Mouse (Mus musculus) neural tube, embryonic 10.5 days (tissue): ENCODE data around the gene Slc36a3.

Experiments used
- DNase-seq: peaks from one replicate; pipeline ENCODE4 v3.0.0-alpha.2; 2017; ENCODE audit warnings: low spot score; ENCODE audit errors: extremely low spot score

The Slc36a3 gene

GRCm38 (mm10) chr11:55151608-55152007 lies at the start of gene Slc36a3:
TSS of gene Slc36a3 (minus strand) at chr11:55151708.
- no peak for DNase-seq

- DNase-seq: no peak
Observed at GRCm38 (mm10) chr11:55197740-55198510, 46.4 kb upstream of the Slc36a3 start.

GRCm38 (mm10) chr11:55197086-55197485 lies 45.6 kb upstream of the Slc36a3 start:
- no peak for DNase-seq

- no peak for DNase-seq
Observed at GRCm38 (mm10) chr11:55190216-55190615, 38.7 kb upstream of the Slc36a3 start.

DNA sequence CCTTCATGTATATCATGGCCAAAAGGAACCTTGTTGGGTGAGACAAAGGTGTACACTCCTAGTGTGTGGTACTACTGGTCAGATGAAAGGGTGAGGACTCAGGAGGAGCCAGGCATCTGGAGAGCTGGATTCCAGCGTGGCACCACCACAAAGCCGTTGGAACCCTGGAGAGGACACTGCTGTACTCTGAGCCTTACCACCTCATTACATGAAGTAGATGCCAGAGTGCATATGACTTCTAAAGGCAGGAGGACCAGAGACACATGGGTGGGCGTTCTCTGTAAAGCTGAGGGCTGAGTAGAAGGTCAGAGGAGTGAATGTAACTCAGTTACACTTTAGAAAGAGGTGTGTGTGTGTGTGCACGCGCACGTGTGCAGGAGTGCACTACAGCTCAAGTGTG lies 36.3 kb upstream of the Slc36a3 start:
- no peak for DNase-seq

- no peak for DNase-seq
Observed at GRCm38 (mm10) chr11:55187292-55187691, 35.8 kb upstream of the Slc36a3 start.

DNA sequence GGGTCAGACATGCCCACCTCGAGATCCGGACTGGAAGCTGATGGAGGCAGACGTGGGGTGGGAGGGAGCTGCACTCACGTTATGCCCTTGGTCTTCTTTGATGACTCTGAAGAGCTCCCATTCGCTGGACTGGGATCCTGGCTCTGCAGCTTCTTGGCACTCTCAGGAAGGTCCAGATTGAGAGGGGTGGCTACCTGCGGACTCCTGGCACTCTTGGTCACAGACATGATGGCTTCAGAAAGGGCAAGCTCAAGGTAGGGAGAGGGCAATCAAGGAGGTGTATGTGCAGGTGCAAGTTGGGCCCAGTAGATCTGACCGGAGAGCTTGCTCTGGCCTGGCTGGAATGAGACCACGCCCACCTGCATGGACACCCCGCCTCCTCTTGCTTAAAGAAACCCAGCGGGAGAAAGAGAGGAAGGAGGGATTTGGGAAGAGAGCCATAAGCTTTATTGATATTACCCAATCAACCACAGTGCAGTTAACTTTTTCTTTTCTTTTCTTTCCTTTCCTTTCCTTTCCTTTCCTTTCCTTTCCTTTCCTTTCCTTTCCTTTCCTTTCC lies 33.3 kb upstream of the Slc36a3 start, which contains the start of gene Slc36a2:
Gene Slc36a2 (minus strand): TSS at position 345 of the 559 bp plus-strand sequence.
- no peak for DNase-seq

DNA sequence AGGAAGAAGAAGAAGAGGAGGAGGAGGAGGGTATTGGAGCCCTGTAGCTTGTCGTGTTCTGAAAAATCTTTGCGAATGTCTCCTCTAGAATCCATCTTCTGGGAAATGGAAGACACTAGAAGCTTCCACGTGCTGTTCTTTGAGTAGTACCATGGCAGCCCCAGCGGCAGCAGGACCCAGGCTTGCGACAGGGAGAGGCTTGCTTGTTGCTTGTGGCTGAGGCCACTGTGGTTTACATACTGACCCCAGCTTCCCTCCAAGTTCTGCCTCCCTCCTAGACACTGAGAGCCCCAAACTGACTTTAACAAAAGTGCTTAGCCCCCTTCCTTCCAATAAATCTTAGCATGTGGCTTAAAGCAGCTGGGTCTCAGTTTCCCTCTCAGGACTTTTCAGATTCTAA lies 32.7 kb upstream of the Slc36a3 start:
- no peak for DNase-seq

DNA sequence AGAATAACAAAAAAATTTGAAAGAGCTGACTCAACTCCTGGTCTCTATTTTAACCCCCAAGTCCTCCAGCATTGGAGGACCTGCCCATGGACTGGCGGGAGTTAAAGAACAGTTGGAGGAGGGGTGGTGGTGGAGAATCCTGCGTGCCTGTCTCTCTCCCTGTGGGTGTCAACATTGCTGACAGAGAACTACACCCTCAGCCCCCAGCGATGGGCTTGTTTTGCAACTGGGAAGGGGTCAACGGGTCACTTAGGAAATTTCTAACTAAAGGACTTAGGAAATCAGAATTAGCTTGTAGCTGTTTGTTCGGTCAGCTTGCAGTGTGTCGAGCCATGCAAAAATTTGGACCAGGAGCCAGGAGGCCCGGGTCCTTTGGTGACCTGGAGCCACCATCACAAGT lies 31.6 kb upstream of the Slc36a3 start:
- DNase-seq: no peak

DNA sequence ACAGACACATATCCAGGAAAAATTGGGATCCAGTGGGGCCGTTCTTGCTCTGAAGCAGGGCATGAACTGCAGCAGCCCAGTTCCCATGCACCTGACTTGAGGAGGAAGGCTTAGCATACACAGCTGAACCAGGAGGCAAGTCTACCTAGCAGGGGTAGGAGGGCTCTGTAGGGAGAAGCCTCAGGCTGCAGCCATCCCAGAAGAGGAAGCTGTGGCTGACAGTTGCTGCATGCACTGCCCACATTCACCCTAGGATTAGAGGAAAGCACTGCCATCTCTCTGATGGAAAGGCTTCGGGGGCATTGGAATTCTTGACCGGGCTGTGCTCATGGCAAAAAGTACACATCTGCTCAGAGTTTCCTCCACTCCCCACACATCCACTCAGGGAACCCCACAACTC lies 28.3 kb upstream of the Slc36a3 start:
- no peak for DNase-seq

DNA sequence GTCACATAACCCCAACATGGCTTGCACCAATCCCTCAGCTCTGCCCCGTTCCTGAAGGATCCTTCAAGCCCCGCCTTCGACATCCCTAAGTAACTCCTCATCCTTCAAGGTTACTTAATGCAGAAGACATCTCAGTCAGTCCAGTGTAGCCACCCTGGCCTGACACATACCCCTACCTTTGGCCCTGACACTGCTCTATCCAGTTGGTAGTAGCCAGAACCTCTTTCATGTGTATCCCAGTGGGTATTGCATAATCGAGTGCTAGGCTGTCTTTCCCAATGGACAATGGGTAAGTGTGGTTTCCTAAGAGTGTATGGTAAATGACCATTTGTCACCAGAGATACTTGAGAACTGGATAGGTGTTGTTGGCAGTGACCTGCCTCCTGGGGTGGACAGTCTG lies 27.3 kb upstream of the Slc36a3 start:
- DNase-seq: no peak

- no peak for DNase-seq
Observed at GRCm38 (mm10) chr11:55170501-55170900, 19.0 kb upstream of the Slc36a3 start.

- DNase-seq: no peak
Observed at GRCm38 (mm10) chr11:55168914-55169313, 17.4 kb upstream of the Slc36a3 start.

DNA sequence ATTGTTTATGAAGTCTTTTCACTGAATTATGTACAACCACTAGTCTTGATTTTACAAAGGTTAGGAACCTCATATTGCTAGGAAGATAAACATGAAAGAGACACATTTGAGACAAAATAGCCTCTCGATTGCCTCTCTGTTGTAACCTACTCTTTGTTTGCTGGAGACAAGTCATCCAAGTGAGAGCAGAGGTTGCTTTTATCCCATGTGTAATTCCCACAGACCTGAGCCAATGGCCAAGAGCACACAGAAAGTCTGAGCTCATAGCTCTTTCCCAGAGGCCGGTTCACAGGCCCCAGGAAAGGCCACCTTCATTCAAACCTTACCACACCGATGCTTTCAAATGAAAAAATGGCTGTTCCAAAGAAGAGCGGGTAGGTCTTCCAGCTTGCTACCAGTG lies 17.0 kb upstream of the Slc36a3 start:
- no peak for DNase-seq

- DNase-seq: no peak
Observed at GRCm38 (mm10) chr11:55165748-55166147, 14.2 kb upstream of the Slc36a3 start.

DNA sequence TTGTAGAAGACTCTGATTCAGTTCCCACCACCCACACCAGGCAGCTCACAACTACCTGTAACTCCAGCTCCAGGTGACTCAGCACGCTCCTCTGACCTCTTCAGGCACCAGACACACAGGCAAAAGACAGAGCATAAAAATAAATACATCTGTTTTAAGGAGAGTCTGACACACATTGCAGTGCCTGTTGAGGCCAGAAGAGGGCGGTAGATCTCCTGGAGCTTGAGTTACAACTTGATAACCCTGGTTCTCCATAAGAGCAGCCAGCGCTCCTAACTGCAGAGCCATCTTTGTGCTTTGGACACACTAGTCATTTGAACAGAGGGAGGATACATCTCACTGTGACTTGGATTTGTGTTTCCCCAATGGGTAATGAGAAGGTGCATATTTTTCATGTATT lies 13.2 kb upstream of the Slc36a3 start:
- DNase-seq: peak; percentile 23

DNA sequence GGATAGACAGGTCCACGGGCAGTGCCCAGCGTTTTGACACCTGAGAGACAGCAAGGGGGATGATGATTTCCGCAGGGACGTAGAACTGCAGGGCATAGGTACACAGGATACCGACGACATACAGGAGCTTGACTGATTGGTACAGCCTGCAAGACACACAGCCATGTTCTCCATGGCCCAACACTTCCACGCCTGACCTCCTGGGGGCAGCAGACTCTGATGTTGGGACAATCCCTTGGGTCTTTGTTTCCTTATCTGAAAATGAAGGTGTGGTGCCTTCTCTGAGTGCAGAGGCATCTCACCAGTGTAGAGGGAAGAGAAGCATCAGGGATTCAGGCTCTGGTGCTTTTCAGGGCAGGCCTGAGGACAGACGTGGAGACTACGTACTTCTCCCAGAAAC lies 11.2 kb upstream of the Slc36a3 start:
- DNase-seq: peak; percentile 32

DNA sequence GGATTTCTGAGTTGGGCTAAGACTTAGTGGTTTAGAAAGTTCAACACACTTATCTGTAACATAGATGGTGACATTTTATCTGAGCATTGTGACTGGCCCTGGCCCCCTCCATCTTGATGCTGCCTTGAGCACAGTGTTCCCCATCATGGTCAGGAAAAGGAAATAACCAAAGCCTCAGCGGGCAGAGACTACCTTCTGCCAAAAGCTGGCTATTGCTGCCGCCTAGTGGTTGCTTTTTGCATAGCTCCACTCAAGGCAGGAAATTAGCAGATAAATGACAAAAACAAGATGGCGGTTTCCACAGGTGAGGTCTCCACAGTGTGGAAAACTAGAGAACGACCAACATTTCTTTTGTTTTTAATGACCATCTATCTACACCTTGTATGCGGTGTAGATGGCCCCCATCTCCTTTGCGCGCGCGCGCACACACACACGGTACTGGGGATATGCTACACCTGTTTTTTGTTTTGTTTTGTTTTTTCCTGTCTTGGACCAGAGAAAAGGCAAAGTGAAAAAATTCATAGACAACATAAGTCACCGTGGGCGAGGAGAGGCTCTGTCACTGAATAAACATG lies 7.4 kb upstream of the Slc36a3 start:
- DNase-seq: peak; percentile 79

DNA sequence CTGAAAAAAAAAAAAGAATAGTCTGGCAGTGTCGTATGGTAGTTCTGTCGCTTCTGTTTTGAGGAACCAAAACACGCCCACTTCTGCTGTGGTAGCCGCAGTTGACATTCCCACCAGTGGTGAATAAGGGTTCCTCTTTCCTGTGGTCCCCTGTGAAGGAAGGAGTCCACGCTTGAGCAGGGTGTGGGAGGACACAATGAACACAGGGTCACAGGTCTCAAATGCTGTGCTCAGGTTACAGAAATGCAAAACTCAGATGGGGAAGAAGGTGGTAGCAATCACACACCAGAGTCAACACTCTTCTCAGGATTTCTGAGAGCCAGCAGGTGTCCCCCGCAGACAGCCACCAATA lies 3.5 kb upstream of the Slc36a3 start:
- DNase-seq: no peak

- no peak for DNase-seq
Observed at GRCm38 (mm10) chr11:55154398-55155069, 3.0 kb upstream of the Slc36a3 start.

DNA sequence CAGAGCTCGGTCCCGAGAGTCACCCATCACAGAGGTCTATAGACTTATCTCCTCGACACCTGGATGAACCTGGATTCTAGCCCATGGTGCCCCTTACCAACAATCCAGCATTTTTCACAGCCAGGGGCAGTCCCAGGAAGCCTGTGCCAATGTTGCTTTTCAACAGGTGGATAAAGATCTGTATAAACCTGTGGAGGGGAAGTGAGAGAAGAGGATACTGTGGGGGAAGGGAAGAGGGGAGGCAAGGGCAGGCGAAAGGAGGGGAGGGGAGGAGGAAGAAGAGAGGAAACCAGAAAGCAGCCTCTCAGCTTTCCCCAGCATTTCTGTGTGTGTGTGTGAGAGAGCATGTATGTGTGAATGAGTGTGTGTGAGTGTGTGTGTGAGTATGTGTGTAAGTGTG lies 3.0 kb downstream of the Slc36a3 start:
- DNase-seq: no peak

GRCm38 (mm10) chr11:55147423-55147822 lies 4.1 kb downstream of the Slc36a3 start:
- DNase-seq: no peak
